Mouse (Mus musculus) ES-Bruce4 (cell line): ENCODE data around the gene Hibch.

Source experiments
- CTCF ChIP-seq: IDR thresholded peaks from one replicate; pipeline ENCODE4 v1.8.1; 2011; ENCODE audit warnings: low read depth, low read length
- POLR2A ChIP-seq: IDR thresholded peaks from one replicate; pipeline ENCODE4 v1.8.1; 2011; ENCODE audit warnings: low read length; ENCODE audit not compliant: insufficient read depth

- TF ChIP-seq POLR2A (no peak), CTCF (no peak)
These were observed 21.3 kb downstream of the Hibch start for GRCm38 (mm10) chr1:52866007-52866406.
